Mouse (Mus musculus): ENCODE data around the gene Nectin2. TPM values are rescaled to one million over a fixed set of nuclear protein-coding genes. Genes with fewer than 3 reads are reported as not detected.
"Not testable (repeated sequence)": the region's sequence is repeated elsewhere in the genome, so short reads cannot be mapped to it uniquely, and the experiment has no call there.

The Nectin2 gene
- total RNA-seq, 2 experiments from 2014 or later: 5.2 to 5.8 TPM

- no peak for DNase-seq
These were observed 45.8 kb downstream of the Nectin2 start for GRCm38 (mm10) chr7:19704475-19704874.

DNA sequence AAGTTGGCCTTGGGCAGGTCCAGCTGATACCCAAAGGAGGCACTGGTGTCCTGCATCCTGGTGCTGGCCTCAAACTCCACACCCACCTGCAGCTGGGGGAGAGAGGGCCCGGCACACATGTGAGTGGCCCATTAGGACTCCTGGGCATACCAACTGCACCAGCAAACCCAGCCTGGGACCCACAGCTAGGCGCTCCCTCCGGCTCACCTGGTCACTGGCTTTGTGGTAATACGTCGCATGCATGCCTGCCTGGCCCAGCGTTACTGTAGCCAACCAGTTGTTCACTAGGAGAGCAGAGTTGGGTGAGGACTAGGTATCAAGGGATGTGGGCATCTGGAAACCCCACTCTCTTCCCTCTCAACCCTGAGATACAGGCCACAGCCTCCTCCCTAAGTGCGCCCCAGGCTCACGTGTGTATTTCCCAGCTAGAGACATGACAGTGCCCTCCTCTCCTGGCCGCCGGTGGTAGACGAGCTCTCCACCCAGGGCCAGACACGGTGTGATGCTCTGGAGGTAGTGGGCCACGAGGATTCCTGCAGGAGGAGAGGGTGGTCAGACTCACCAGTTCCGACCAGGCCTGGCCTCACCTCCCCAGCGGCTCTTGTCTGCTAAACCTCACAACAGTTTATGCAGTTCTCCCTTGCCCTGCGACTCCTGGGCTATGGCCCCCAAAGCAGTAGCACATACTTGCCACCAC is 47.3 kb downstream of the Nectin2 start:
- no peak for DNase-seq

- DNase-seq: peak; percentile 55 to 69
These were observed 49.1 kb downstream of the Nectin2 start for GRCm38 (mm10) chr7:19701069-19701761.

DNA sequence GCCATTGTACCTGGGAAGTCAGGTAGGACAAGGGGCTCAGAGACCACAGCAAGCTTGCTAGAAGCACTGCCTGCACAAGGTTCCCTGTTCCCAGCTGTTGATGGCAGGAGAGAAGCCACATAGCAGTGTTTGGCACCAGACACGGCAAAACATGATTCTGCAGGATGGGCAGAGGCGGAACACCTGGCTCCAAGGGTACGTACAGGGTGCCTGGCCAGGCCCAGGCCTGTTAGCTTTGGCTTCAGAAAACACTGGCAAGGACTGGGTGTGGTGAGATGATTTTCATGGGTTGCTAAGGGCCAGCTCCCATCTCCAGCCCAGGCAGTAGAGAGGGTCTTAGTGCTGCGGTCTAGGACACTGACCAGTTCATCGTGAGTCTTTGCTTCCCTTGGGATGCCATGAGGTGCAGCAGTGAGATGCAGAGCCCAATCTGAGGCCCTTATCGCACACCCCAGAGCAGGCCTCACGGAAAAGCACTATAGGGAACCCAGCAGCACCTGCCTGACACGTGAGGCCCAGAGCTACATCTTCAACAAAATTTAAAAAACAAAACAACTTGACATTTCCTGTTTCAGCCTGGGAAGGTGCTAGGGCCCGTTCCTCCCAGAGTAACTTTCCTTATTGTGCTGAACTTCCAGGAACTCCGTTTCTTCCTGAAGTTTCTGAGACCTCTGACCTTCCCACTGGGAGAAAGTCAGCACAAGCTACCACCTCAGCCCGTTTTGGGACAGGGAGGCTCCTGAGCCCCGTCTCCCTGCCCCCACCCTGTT is 49.8 kb downstream of the Nectin2 start:
- no peak for DNase-seq

DNA sequence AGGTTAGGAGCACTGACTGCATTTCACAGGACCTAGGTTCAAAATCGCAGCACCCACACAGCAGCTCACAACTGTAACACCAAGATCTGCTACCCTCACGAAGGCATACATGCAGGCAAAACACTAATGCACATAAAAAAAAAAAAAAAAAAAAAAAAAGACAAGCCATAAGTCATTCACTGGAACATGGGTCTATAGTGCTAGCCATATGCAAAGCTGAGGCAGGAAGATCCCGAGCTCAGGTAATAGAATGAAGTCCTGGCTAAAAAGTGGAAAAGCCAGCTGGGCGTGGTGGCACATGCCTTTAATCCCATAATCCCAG is 50.5 kb downstream of the Nectin2 start:
- DNase-seq: no peak

GRCm38 (mm10) chr7:19698907-19699826 is 51.1 kb downstream of the Nectin2 start, which contains the start of gene Apoe:
Gene Apoe (minus strand): TSS chr7:19699188.
- DNase-seq: peak; percentile 65 to 77

DNA sequence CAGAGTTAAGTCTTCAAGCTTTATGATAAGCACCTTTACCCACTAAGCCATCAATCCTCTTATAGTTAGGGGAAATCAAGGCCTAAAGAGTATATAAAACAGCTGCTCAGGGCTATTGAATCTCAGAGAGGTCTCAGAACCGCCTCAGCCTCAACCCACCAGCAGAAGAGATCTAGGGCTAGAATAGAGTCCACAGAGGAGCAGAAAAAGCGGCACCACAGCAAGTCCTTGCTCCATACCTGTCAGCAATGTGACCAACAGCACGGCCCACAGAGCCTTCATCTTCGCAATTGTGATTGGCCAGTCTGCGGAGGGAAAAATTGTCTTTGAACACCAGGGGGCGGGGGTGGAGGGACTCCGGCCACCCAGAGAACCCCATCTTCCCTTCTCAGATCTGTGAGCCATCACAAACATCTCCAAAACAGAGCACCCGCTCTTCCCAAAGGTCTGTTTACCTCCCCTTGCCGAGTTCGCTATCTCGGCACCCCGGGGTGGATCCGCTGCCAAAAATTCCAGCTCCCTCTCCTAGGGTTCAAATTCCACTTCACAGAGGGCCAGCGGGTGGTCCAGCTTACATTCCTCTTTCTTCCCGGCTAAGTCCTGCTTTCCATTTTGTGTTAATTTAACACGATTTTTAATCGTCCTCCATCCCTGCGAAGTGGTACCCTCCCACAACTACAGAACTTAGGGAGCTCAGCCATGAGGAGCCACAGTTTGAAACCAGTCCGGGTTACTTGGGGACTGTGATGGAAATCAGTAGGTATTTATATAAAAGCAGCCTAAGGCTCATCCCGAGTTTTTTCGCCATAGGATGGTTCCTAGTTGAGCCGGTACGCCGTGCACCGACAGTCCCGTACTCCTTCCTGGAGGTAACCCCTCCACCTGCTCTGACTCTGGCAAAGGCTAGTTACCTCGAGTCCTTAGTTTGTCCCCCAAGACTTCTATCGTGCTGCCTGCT is 52.1 kb downstream of the Nectin2 start:
- no peak for DNase-seq

- DNase-seq: no peak
These were observed 53.9 kb downstream of the Nectin2 start for GRCm38 (mm10) chr7:19696336-19696873.

GRCm38 (mm10) chr7:19695881-19696280 is 54.4 kb downstream of the Nectin2 start:
- no peak for DNase-seq

DNA sequence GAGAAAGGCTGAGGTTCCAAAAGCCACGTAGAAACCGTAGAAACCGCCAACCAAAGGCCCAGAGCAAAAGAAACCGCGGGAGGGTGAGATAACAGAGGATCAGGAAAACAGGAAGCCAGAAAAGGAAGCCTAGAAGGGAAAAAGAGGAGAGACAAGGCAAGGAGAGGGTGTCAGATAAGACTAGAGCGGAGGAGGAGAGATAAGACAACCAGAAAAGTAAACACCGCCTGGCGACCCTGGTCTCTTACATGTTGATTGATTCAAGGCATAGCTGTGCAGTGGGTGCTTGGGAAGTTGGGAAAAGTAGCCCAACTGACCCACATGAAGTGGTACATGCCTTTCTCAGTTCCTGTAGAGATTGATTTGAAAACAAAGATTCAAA is 55.1 kb downstream of the Nectin2 start:
- DNase-seq: no peak

- DNase-seq: no peak
These were observed 55.7 kb downstream of the Nectin2 start for GRCm38 (mm10) chr7:19694336-19695212.

GRCm38 (mm10) chr7:19693421-19693820 is 56.9 kb downstream of the Nectin2 start:
- no peak for DNase-seq

- DNase-seq: no peak
These were observed 58.1 kb downstream of the Nectin2 start, which contains the start of gene Apoc1 for GRCm38 (mm10) chr7:19691873-19692865. Gene Apoc1 (minus strand): TSS chr7:19692660.

- no peak for DNase-seq
These were observed 58.8 kb downstream of the Nectin2 start for GRCm38 (mm10) chr7:19691434-19691833.

GRCm38 (mm10) chr7:19690845-19691244 is 59.4 kb downstream of the Nectin2 start:
- no peak for DNase-seq

DNA sequence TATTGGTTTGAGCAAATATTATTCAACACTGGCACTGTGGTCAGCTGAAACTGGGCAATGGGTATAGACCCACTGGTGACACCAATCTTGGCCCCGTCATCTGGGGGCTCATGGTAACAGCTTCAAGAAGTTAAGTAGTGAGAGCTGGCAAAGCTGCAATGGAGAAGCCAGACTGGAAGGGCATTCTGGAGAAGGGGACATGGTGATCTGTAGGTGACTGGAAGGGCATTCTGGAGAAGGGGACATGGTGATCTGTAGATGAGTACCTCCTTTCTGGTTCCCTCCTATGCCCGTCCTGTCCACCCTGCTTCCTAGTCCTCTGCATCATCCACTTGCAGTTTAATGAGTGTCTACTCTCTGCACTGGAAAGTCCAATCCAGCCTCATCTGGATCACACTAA is 61.7 kb downstream of the Nectin2 start:
- DNase-seq: no peak

DNA sequence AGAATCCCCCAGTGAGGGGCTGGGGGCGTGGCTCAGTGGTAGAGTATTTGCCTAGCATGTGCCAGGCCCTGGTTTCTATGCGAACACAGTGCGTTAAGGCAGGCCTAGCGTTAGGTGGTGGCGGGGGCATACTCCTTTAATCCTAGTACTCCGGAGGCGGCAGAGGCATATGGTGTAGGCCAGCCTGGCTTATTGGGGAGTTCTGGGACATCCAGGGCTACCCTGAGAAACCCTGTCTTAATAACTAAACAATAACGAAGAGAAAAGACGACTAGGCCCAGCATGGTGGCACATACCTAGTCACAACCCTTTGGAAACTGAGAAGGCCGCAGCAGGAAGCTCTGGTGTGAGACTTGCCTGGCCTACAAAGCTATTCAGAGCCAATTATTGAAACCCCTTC is 62.2 kb downstream of the Nectin2 start:
- no peak for DNase-seq

DNA sequence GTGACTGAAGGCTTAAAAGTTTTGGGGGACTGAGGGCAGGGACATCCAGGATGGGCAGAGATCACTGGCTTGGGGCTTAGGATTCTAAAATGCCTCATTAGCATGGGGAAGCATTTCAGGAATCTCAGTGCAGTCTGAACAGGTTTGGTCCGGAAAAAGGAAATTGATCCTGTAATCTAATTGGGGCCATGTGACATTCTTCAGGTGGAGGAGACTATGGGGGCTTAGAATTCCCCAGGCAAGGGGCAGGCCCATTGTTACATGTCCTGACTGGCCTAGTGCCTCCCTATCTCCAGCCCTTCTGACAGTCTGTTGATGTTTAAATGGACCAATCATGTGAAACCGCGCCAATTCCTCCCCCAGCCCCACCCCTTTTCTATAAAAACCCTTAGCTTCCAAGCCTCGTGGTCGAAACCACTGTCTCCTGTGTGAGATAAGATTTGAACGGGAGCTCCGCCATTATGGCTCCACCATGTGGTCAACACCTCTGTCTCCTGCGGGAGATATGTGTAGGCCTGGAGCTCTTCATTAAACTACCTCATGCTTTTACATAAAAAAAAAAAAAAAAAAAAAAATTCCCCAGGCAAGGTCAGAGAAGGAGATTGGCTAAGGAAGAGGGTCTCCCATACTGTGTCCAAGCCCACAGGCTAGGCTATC is 63.2 kb downstream of the Nectin2 start:
- DNase-seq: not testable (repeated sequence)

All from layer of hippocampus, postnatal 36 days (tissue).